Mouse (Mus musculus) cerebellum, postnatal 4 days (tissue): Measurements from ENCODE around the gene Ankrd42.

ENCODE experiments used
- DNase-seq, 2 experiments: peaks; one replicate each; pipeline ENCODE4 v3.0.0; 2022; ENCODE audit warnings: low spot score in 2 of 2, mixed read lengths in 1 of 2

Ankrd42 gene

GRCm38 (mm10) chr7:92566775-92567174 lies 70.2 kb downstream of the Ankrd42 start:
- no peak for DNase-seq

- peak; percentile 65 to 82 for DNase-seq
These were observed 75.7 kb downstream of the Ankrd42 start, which contains the start of gene Ccdc90b for GRCm38 (mm10) chr7:92560986-92561876. TSS of gene Ccdc90b (plus strand) at chr7:92561149.

GRCm38 (mm10) chr7:92558744-92559143 lies 78.2 kb downstream of the Ankrd42 start:
- DNase-seq: no peak

GRCm38 (mm10) chr7:92550990-92551392 lies 86.0 kb downstream of the Ankrd42 start:
- peak in 1 of 2 experiments; percentile 18 for DNase-seq

GRCm38 (mm10) chr7:92550248-92550989 lies 86.5 kb downstream of the Ankrd42 start:
- no peak for DNase-seq

- no peak for DNase-seq
These were observed 90.2 kb downstream of the Ankrd42 start for GRCm38 (mm10) chr7:92546763-92547162.

- no peak for DNase-seq
These were observed 104.4 kb downstream of the Ankrd42 start for GRCm38 (mm10) chr7:92532351-92533036.
